Mouse (Mus musculus) heart, embryonic 11.5 days (tissue): ENCODE measurements around the gene Ndrg2. TPM values are rescaled to one million over a fixed set of nuclear protein-coding genes. Genes with fewer than 3 reads are reported as not detected.

Experiments used
- ATAC-seq: fragments of 200-750 bp; cut with Nextera tagmentation; replicated peaks from 2 replicates; pipeline ENCODE4 v1.8.0; 2017; ENCODE audit warnings: moderate library complexity; ENCODE audit not compliant: insufficient number of reproducible peaks, low FRiP score, low TSS enrichment
- H3K27ac ChIP-seq: fragments of 300-500 bp; sonication (generic); 2 replicates; pipeline ENCODE4 v1.5.1; 2014; ENCODE audit warnings: mild to moderate bottlenecking, low read depth, low read length
- H3K27me3 ChIP-seq: fragments of 300-500 bp; sonication (generic); 2 replicates; pipeline ENCODE4 v1.6.1; 2014; ENCODE audit warnings: mild to moderate bottlenecking, low read length, mixed read lengths; ENCODE audit not compliant: control insufficient read depth, insufficient read depth
- H3K36me3 ChIP-seq: fragments of 300-500 bp; sonication (generic); 2 replicates; pipeline ENCODE4 v1.6.1; 2014; ENCODE audit warnings: mild to moderate bottlenecking, low read length, moderate library complexity, mixed read lengths; ENCODE audit not compliant: control insufficient read depth, insufficient read depth
- H3K4me1 ChIP-seq: fragments of 300-500 bp; sonication (generic); 2 replicates; pipeline ENCODE4 v1.6.1; 2014; ENCODE audit warnings: low read length; ENCODE audit not compliant: control insufficient read depth, insufficient read depth
- H3K4me2 ChIP-seq: fragments of 300-500 bp; sonication (generic); 2 replicates; pipeline ENCODE4 v1.6.1; 2014; ENCODE audit warnings: mild to moderate bottlenecking, moderate library complexity
- H3K4me3 ChIP-seq: fragments of 300-500 bp; sonication (generic); 2 replicates; pipeline ENCODE4 v1.5.1; 2014; ENCODE audit warnings: low read depth, low read length
- H3K9ac ChIP-seq: fragments of 300-500 bp; sonication (generic); 2 replicates; pipeline ENCODE4 v1.6.1; 2014; ENCODE audit warnings: mild to moderate bottlenecking, low read depth, low read length, moderate library complexity
- H3K9me3 ChIP-seq: fragments of 300-500 bp; sonication (generic); replicated peaks from 2 replicates; pipeline ENCODE4 v1.6.1; 2016; ENCODE audit warnings: low read length; ENCODE audit not compliant: control insufficient read depth
- WGBS: fragments of 180-500 bp; shearing (Covaris S2); extraction: QIAGEN DNeasy Blood & Tissue Kit; methylation state at CpG from one replicate; pipeline ENCODE4 v1.1.7; 2014; ENCODE audit not compliant: insufficient replicate concordance; 5-methylcytosine and 5-hydroxymethylcytosine counted together
- polyA plus RNA-seq: library from polyadenylated mRNA; unstranded; fragments of >200 nt; fragmentation: Nextera tagmentation; extraction: Ambion mirVana; gene quantifications from 2 replicates; pipeline ENCODE4 v1.2.1, GENCODE M21; 2014

Ndrg2 gene
- polyA plus RNA-seq, 1 experiment from 2014 or later: 115 TPM

DNA sequence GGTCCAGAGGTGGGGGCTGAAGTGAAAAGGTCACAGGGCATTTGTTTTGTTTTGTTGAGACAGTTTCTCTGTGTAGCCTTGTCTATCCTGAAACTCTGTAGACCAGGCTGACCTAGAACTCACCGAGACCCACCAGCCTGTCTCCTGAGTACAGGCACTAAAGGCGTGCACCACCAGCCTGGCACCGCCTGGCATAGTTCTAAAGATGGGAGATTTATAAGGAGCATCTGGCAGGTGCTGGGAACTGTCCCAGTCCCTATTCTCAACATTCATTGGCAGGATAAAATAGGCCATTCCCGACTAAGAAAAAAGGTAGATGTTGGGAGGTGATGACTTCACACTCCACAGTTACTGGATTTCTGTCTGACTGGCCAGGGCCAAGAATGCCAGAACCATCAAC, 5.0 kb upstream of the Ndrg2 start:
- Histone ChIP-seq H3K4me3 (no peak overlapping the region), H3K27me3 (0 out of 2 replicates have a peak, but pooled peaks cover 2% of the 10 kb centered on the region), H3K9me3 (no peaks in the 10 kb centered on the region), H3K36me3 (no peaks in the 10 kb centered on the region), H3K4me2 (no peak overlapping the region), H3K27ac (no peak overlapping the region), H3K4me1 (peaks cover 17% of the 10 kb centered on the region), H3K9ac (no peak overlapping the region)
- 77% methylated on average over 4 of the region's 4 CpGs for WGBS
- ATAC-seq: no peak

- 0 out of 2 replicates have a peak, but pooled peaks cover 2% of the 10 kb centered on the region for H3K27me3 ChIP-seq
- H3K4me1 ChIP-seq: peaks cover 17% of the 10 kb centered on the region
- WGBS: 85% methylated on average over 4 of the region's 4 CpGs
- H3K36me3 ChIP-seq: no peaks in the 10 kb centered on the region
- H3K4me2 ChIP-seq: no peak within 1 kb of the TSS
- no peak within 1 kb of the TSS for H3K9ac ChIP-seq
- H3K9me3 ChIP-seq: no peaks in the 10 kb centered on the region
- H3K4me3 ChIP-seq: no peak within 1 kb of the TSS
- no peak within 1 kb of the TSS for H3K27ac ChIP-seq
- ATAC-seq: no peak
These were observed 4.2 kb upstream of the Ndrg2 start, which contains the start of gene Tppp2 for GRCm38 (mm10) chr14:51918125-51918524. Tppp2 (plus strand) TSS chr14:51918425.

- ATAC-seq: no peak
- Histone ChIP-seq H3K27ac (no peak overlapping the region), H3K27me3 (no peaks in the 10 kb centered on the region)
These were observed 2.6 kb upstream of the Ndrg2 start for GRCm38 (mm10) chr14:51916539-51916938.

DNA sequence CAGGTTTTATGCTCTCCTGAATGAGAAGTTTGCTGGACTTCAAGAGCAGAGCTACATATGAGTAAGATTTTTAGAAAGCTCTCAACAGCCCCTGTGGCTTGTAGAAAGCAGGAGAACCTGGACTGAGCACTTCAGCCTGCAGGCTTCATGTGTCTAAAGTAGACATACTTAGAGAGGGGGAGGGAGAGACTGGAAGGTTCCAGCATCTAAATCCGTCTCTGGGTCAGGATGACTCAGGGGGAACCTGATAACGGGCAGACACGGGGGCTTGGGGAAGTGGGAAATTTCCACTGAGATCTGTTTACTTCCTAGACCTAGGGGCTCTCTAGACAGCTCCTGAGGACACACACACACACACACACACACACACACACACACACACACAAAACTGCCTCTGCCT, 1.1 kb upstream of the Ndrg2 start:
- Histone ChIP-seq H3K4me2 (no peak overlapping the region), H3K27ac (peak overlapping the region; percentile 58), H3K4me1 (peaks cover 15% of the 10 kb centered on the region), H3K9me3 (no peaks in the 10 kb centered on the region), H3K9ac (peak overlapping the region; percentile 82; the same call in 1 of the 2 replicates), H3K36me3 (no peaks in the 10 kb centered on the region), H3K27me3 (no peaks in the 10 kb centered on the region), H3K4me3 (no peak overlapping the region)
- ATAC-seq: no peak
- WGBS: 0% methylated on average over 3 of the region's 3 CpGs

More at GRCm38 (mm10) chr14:51916539-51916938, 2.6 kb upstream of the Ndrg2 start:
- no peak overlapping the region for H3K9ac ChIP-seq
- no peak overlapping the region for H3K4me3 ChIP-seq
- no peaks in the 10 kb centered on the region for H3K9me3 ChIP-seq
- no peak overlapping the region for H3K4me2 ChIP-seq
- H3K36me3 ChIP-seq: no peaks in the 10 kb centered on the region
- 80% methylated on average over 4 of the region's 4 CpGs for WGBS
- H3K4me1 ChIP-seq: peaks cover 16% of the 10 kb centered on the region

DNA sequence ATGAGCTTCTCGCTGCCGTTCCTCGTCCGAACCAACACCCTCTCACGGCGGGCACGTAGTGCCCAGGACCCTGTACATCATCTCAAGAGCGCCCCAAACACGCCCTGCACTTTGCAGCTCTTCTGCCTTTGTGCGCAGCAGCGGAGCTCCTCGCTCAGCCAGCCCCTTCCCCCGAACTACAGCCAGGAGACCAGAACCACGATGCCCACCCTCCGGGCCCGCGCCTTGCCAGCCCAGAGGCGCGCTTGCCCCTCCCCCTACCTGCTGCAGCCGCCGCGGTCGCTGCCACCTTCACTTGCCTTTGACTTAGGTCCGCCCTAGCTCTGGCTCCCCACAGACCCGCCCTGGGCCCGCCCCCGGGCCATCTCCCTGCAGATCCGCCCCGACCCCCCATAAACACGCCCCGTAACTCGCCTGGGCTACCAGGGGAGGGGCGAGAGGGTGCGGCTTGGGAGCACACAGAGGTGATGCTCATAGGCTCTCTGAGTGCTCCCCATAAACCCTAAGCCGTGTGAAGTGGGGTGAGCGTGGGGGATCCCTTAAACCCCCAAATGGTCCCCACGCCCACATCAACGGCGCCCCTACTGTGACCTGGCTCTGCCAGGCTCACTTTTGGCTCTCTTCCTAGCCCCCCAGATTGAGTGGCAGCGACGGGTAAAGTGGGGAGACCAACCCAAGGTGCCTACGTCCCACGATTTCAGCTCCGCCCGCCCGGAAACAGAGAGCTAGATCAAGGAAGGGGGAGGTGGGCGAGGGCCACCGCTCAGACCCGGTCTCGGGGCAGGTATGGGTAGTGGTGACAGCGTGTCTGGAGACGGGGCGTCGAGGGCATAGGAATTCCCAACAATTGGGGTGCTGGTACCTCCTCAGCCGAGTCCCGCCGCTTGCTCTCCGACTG, 647 bp downstream of the Ndrg2 start:
- WGBS: under 1% methylated on average over 56 of the region's 58 CpGs
- H3K9me3 ChIP-seq: no peaks in the 10 kb centered on the region
- no peaks in the 10 kb centered on the region for H3K27me3 ChIP-seq
- H3K4me2 ChIP-seq: peak overlapping the region; percentile 98
- peaks cover 15% of the 10 kb centered on the region for H3K4me1 ChIP-seq
- H3K27ac ChIP-seq: peak overlapping the region; percentile 58
- peak overlapping the region; percentile 82 for H3K9ac ChIP-seq
- peak; percentile 79 for ATAC-seq
- H3K36me3 ChIP-seq: peaks cover 4% of the 10 kb centered on the region; the same call in 1 of the 2 replicates
- peak overlapping the region; percentile 69 for H3K4me3 ChIP-seq

DNA sequence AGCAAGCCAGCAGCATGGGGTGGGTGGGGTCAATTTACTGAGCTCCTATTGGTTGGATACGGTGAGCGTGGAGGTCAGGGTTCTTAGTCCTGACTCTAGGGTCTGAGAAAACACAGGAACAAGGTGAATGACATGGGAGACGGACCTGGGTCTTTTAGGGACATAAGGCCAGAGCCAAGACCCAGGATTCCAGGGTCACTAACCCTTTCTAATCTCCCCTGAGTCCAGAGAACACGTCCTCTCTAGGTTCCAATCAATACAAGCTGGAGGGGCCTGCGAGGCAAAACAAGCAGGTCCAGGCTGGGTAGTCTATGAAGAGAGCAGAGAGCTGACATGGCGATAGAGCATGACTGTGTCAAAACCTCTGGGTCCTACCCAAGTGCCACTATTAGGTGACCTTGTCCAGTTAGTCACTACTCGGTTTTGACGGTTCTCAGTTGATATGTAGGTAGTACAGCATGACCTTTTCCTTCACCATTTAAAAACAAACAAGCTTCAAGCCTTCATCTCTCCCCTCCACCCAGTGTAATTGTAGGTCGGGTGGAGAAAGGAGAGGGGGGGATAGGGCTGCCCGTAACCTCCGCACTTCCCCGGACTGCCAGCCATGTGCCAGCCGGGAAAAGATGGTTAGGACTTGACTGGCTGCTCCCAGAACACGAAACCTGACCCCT, 1.4 kb downstream of the Ndrg2 start:
- peak overlapping the region; percentile 58 for H3K27ac ChIP-seq
- peak overlapping the region; percentile 82 for H3K9ac ChIP-seq
- H3K4me1 ChIP-seq: peaks cover 16% of the 10 kb centered on the region
- H3K4me2 ChIP-seq: peak overlapping the region; percentile 98
- peak overlapping the region; percentile 69 for H3K4me3 ChIP-seq
- H3K36me3 ChIP-seq: peaks cover 5% of the 10 kb centered on the region; the same call in 1 of the 2 replicates
- ATAC-seq: no peak
- H3K9me3 ChIP-seq: no peaks in the 10 kb centered on the region
- no peaks in the 10 kb centered on the region for H3K27me3 ChIP-seq
- WGBS: 8% methylated on average over 14 of the region's 14 CpGs

DNA sequence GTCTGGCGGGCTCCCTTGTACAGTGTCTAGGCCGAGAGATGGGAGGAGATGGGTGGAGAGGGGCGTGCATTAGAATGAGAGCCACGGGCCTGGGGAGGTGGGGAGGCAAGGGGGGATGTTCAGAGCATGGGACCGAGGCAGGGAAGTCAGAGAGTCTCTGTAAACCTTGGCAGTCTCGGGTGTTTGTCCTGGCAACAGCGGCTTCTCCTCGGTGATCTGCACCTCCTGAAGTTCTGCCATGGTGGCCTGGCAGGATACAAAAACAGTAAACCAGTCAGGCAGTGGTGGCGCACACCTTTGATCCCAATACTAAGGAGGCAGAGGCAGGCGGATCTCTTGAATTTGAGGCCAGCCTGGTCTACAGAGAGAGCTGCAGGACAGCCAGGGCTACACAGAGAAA, 2.7 kb downstream of the Ndrg2 start:
- ATAC-seq: no peak
- H3K36me3 ChIP-seq: peaks cover 5% of the 10 kb centered on the region; the same call in 1 of the 2 replicates
- H3K4me3 ChIP-seq: no peak overlapping the region
- no peak overlapping the region for H3K27ac ChIP-seq
- no peaks in the 10 kb centered on the region for H3K27me3 ChIP-seq
- peaks cover 26% of the 10 kb centered on the region for H3K4me1 ChIP-seq
- 81% methylated on average over 10 of the region's 10 CpGs for WGBS
- peak overlapping the region; percentile 98; the same call in 1 of the 2 replicates for H3K4me2 ChIP-seq
- H3K9me3 ChIP-seq: no peaks in the 10 kb centered on the region
- no peak overlapping the region for H3K9ac ChIP-seq

- H3K4me2 ChIP-seq: no peak overlapping the region
- H3K9ac ChIP-seq: no peak overlapping the region
- H3K36me3 ChIP-seq: peaks cover 5% of the 10 kb centered on the region; the same call in 1 of the 2 replicates
- H3K4me3 ChIP-seq: no peak overlapping the region
- no peaks in the 10 kb centered on the region for H3K27me3 ChIP-seq
- ATAC-seq: no peak
- no peak overlapping the region for H3K27ac ChIP-seq
- 78% methylated on average over 11 of the region's 11 CpGs for WGBS
- peaks cover 16% of the 10 kb centered on the region; the same call in 1 of the 2 replicates for H3K4me1 ChIP-seq
- no peaks in the 10 kb centered on the region for H3K9me3 ChIP-seq
These were observed 7.9 kb downstream of the Ndrg2 start for GRCm38 (mm10) chr14:51906102-51906501.
